Mouse (Mus musculus): ENCODE measurements around the gene Cobl.

Cobl gene

DNA sequence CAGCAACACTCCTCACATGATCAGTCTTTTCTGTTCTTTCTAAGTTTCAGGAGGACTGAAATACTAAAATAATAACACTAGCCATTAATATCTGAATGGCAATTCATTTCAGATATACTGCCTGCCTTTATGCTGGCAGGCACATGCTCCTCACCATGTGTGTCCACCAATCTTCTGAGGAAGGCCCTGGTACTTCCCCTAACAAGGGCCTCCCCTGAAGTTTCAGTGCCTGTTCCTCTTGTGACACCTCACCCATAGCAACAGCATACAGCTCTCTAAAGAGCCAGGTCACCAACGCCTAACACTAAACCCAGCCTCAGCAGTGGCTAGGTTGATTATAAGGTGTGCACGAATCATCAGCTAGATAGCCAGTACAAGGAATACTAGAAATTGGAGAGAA, 20.5 kb downstream of the Cobl start:
- no peak for DNase-seq (ENCODE audit: low spot score in 2 of 2)

DNA sequence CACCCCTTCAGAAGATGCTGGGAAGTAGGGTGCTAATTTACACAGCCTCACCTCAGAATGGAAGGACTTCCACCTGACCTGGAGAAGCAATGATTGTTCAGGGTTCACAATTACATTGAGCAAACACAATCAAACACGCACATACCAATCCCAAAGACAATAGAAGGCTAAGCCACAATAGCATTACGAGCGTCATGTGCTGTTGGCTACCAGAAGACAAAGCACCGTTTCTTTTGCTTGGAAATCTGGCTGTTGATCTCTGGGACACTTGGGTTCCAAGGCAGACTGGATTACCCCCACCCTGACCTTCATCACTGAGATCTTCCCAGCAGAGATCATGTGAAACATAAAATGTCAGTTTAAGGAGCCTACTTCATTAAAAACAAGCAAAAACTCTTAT, 21.1 kb downstream of the Cobl start:
- DNase-seq (ENCODE audit: low spot score in 2 of 2) = no peak

DNA sequence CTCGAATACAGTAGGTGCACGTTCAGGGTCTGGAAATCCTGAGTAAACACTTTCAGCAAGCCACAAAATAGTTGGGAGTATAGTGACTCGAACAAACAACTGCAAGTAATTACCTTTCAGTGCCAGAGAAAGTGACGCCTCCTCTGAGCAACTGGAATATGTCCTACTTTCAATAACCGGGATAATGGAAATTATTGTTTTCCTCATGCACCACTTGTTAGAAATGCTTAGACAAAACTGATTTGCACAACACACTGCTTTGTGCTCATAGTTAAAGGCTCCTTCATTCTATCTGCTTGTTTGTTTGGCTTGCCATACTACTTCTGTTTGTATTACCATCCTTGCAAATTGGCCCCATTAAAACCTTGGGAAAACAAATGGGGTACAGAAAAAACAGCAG, 21.6 kb downstream of the Cobl start:
- DNase-seq (ENCODE audit: low spot score in 2 of 2) = no peak

- no peak for DNase-seq (ENCODE audit: low spot score in 2 of 2)
Observed at GRCm38 (mm10) chr11:12442283-12442682, 22.5 kb downstream of the Cobl start.

- DNase-seq (ENCODE audit: low spot score in 2 of 2) = no peak
Observed at GRCm38 (mm10) chr11:12435905-12436304, 28.9 kb downstream of the Cobl start.

DNA sequence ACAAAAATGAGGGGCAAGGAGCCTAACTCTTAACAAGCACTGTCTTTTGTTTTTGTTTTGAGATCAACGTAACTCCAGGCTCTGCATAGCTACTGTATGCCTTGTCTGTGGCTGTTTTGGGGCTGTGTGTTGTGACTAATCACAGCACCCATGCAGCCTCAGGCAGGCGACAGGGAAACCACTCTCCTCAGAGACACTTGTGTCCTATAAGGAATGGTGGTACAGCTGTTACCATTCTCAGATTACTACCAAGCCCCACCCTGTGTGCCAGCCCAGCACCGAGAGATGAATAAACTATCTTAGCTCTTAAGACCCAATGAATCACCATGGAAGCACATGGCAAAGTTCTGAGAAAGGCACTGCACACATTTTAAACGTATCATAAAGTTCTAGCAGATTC, 29.7 kb downstream of the Cobl start:
- DNase-seq (ENCODE audit: low spot score in 2 of 2) = no peak

GRCm38 (mm10) chr11:12434597-12434996, 30.2 kb downstream of the Cobl start:
- DNase-seq (ENCODE audit: low spot score in 2 of 2) = no peak

DNA sequence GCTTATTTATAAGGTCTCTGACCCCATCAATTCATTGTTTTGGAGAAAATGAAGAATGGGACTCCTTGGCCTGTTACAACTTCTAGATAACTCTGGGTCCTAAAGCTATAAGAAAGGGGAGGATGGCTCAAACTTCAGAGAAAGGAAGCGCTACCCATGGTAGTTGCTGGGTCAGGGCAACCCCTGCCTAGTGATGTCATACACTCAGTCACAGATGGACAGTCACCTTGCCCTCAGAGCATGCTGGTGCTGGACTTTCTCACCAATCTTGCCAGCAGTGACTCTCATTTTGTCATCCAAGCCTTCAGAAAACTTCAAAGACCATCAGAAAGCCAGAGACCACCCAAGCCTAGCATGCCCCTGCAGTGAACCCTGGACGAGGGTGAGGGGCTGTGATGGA, 32.8 kb downstream of the Cobl start:
- no peak for DNase-seq (ENCODE audit: low spot score in 2 of 2)

GRCm38 (mm10) chr11:12430231-12431041, 34.3 kb downstream of the Cobl start:
- DNase-seq (ENCODE audit: low spot score in 2 of 2) = no peak

DNA sequence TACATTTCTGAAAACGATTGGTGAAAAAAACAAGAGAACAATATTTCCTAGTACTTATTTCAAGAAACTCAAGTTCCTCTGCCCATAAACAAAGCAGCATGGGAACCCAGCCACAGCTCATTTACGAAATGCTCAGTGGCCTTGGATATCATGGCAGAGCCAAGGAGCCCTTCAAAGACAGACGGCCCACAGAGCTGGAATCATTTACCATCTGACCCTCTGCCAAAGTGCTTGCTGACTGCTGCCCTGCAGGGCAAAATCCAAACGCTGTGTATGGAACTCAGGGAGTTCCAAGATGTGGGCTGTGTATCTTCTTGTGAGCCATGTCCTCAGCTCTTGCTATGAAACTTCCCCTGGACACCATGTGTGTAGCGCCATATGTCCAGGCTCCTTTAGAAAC, 38.0 kb downstream of the Cobl start:
- DNase-seq (ENCODE audit: low spot score in 2 of 2) = no peak

- no peak for DNase-seq (ENCODE audit: low spot score in 2 of 2)
Observed at GRCm38 (mm10) chr11:12424205-12424604, 40.6 kb downstream of the Cobl start.

- DNase-seq (ENCODE audit: low spot score in 2 of 2) = no peak
Observed at GRCm38 (mm10) chr11:12421183-12421582, 43.6 kb downstream of the Cobl start.

GRCm38 (mm10) chr11:12420146-12420545, 44.6 kb downstream of the Cobl start:
- DNase-seq (ENCODE audit: low spot score in 2 of 2) = no peak

GRCm38 (mm10) chr11:12416899-12417298, 47.9 kb downstream of the Cobl start:
- DNase-seq (ENCODE audit: low spot score in 2 of 2) = no peak

DNA sequence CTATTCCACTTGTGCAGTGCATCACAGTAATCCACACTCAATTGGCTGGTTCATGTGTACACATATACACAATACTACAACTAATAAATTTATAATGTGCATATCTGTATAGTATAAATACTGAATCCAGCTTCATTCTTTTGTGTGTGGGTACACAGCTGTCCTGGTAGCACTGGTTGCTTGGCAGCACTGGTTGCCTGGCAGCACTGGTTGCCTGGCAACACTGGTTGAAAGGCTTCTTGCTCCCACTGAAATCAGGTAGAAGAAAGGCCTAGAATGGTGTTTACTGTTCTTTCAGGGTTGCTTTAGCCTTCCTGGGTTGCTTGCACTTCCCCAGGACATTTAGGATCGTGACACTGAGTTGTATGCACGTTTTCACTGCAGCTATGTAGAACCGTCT, 49.4 kb downstream of the Cobl start:
- no peak for DNase-seq (ENCODE audit: low spot score in 2 of 2)

- no peak for DNase-seq (ENCODE audit: low spot score in 2 of 2)
Observed at GRCm38 (mm10) chr11:12411950-12412349, 52.8 kb downstream of the Cobl start.

GRCm38 (mm10) chr11:12411075-12411807, 53.5 kb downstream of the Cobl start:
- DNase-seq (ENCODE audit: low spot score in 2 of 2) = no peak

- DNase-seq (ENCODE audit: low spot score in 2 of 2) = no peak
Observed at GRCm38 (mm10) chr11:12409463-12409862, 55.3 kb downstream of the Cobl start.

DNA sequence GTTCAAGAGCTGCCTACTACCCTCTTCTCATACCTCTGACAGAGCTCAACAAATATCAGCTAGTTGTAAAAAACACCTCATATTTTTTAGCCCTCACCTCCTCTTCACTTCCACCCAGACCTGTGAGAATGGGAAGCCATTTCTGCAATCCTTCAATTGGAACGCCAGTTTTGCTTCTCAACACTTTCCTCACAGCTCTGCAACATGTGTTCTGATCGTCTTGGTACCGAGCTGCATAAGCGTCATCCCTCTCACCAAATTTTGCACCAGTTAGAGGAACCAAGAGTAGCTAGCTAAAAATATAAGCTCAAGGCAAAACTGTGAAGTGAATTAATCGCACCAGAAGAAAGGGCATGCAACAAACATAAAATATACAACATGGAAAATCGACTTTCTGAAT, 56.9 kb downstream of the Cobl start:
- no peak for DNase-seq (ENCODE audit: low spot score in 2 of 2)

GRCm38 (mm10) chr11:12399903-12400302, 64.9 kb downstream of the Cobl start:
- no peak for DNase-seq (ENCODE audit: low spot score in 2 of 2)

GRCm38 (mm10) chr11:12396196-12396595, 68.6 kb downstream of the Cobl start:
- no peak for DNase-seq (ENCODE audit: low spot score in 2 of 2)

GRCm38 (mm10) chr11:12394701-12395100, 70.1 kb downstream of the Cobl start:
- DNase-seq (ENCODE audit: low spot score in 2 of 2) = no peak

DNA sequence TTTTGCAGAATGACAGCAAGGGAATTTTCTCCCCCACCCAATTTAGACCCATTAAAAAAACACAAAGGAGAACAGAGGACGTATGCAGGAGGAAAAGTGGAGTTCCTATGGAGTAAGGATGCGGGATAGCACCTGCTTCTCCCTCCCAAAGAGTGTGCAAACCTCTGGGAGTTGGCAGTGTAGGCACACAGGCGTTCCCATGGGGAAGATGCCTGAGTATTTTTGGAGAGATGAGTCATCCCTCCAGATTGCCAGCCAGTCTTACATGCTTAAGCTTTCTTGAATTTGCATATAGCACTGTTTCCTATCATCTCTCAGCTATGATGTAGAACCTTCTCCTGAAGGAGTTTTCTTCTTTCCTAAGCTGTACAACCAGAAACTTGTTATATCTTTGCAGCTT, 70.6 kb downstream of the Cobl start:
- DNase-seq (ENCODE audit: low spot score in 2 of 2) = no peak
